In the genomic region with DNA sequence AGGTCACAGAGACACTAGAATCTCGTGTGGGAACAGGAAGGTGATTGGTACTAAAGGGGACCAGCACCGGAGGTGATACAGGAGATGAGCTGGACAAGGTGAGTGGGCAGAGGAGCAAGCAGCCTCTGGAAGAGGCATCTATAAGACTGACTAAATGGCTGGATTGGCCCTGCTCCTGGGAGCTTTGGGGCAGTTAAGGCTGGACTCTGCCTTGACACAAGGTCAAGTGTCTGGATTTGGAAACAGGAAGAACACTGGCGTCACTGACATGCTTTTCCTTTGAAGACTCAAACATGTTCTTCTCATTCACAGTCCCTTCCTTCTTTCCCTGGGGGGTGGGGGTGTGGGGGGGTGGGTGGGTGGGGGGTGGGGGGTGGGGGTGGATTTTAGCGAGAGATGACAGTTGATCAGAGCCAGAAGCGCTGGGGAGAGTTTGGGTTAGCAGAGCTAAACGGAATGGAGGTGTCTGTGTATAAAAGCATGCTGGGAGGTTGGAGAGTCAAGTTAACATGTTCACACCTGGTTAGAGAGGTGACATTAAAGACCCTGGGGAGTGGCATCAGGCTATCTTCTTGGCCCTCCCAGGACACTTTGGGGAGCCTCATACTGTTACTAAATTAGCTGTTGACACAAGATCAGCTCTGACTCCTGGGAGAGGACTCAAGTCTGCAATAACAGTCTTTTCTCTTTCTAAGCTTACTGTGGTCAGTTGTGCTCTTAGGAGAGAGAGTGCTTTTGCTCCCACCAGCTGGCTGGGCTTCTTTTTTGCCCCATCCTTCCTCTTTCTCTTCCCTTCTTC, we compare ENCODE assay signal across 11 mouse cellular contexts. TPM values are rescaled to one million over a fixed set of nuclear protein-coding genes. Genes with fewer than 3 reads are reported as not detected.
DNase-seq lines count a peak whose midpoint lies in the region; ATAC-seq lines count a peak whose summit lies in the region.
"Had no signal": no experiment of that assay in that cellular context is flagged by ENCODE, and none has a peak within 500 bp of the region (broad histone marks: within the 10 kb centered on the region; RNA-seq: fewer than 3 reads in every experiment).

No protein-coding gene starts in this region.

- no peak for ATAC-seq in heart, embryonic 15.5 days (replicated peaks; ENCODE audit: insufficient number of reproducible peaks, insufficient read depth, low FRiP score, low read depth)
- ATAC-seq in liver, embryonic 16.5 days (ENCODE audit: low read depth): no peak
- ATAC-seq: CD4-positive, CD25-positive, alpha-beta regulatory T cell, adult 4 months had no signal

- peak overlapping the region; percentile 67 for H3K4me3 ChIP-seq in heart, embryonic 15.5 days
- H3K4me3 ChIP-seq in liver, embryonic 16.5 days (ENCODE audit: low read depth, low read length): peak overlapping the region; percentile 63

- peak overlapping the region; percentile 98 for H3K27ac ChIP-seq in heart, embryonic 15.5 days
- H3K27ac ChIP-seq in liver, embryonic 16.5 days (ENCODE audit: low read length): peak overlapping the region; percentile 15; the same call in 1 of the 2 replicates

- WGBS in heart, embryonic 15.5 days: 39% methylated on average over 6 of the region's 6 CpGs
- 21% methylated on average over 6 of the region's 6 CpGs for WGBS in liver, embryonic 16.5 days (ENCODE audit: insufficient replicate concordance)

- H3K4me1 ChIP-seq in heart, embryonic 15.5 days (replicated peaks): peaks cover 16% of the 10 kb centered on the region
- peaks cover 6% of the 10 kb centered on the region for H3K4me1 ChIP-seq in liver, embryonic 16.5 days (ENCODE audit: control insufficient read depth, low read depth, low read length)

- H3K9me3 ChIP-seq in heart, embryonic 15.5 days (replicated peaks): no peaks in the 10 kb centered on the region
- no peaks in the 10 kb centered on the region for H3K9me3 ChIP-seq in liver, embryonic 16.5 days (replicated peaks; ENCODE audit: control insufficient read depth, low read length)

- H3K27me3 ChIP-seq in heart, embryonic 15.5 days: no peaks in the 10 kb centered on the region
- no peaks in the 10 kb centered on the region for H3K27me3 ChIP-seq in liver, embryonic 16.5 days (ENCODE audit: control insufficient read depth, insufficient read depth, low read depth, low read length)

- peak overlapping the region; percentile 87 for H3K9ac ChIP-seq in heart, embryonic 15.5 days
- no peak overlapping the region for H3K9ac ChIP-seq in liver, embryonic 16.5 days (ENCODE audit: low read depth, low read length)

- peak overlapping the region; percentile 73 for H3K4me2 ChIP-seq in heart, embryonic 15.5 days
- peak overlapping the region; percentile 52 for H3K4me2 ChIP-seq in liver, embryonic 16.5 days (ENCODE audit: low read depth, low read length)

- no peaks in the 10 kb centered on the region for H3K36me3 ChIP-seq in heart, embryonic 15.5 days
- H3K36me3 ChIP-seq in liver, embryonic 16.5 days (ENCODE audit: control insufficient read depth, insufficient read depth): no peaks in the 10 kb centered on the region

- peak; percentile 90 for DNase-seq in heart, adult 11 months
- DNase-seq in heart, postnatal 4 days: no peak
- peak; percentile 25 to 39 for DNase-seq in adrenal gland, postnatal 36 days
- no peak for DNase-seq in urinary bladder, postnatal 25 days (ENCODE audit: low spot score)
- no peak for DNase-seq in cerebellum, postnatal 36 days
- no peak for DNase-seq in right cerebral cortex, postnatal 36 days (ENCODE audit: low spot score in 2 of 2)
- DNase-seq: left cerebral cortex, postnatal 4 days had no signal

RNA-seq across cellular contexts. Expression of a gene that starts 1.9 kb away (rescaled TPM):
- 10 to 100 TPM; 51.9 to 62.0 TPM for total RNA-seq in heart, postnatal 4 days (2021)
- total RNA-seq in adrenal gland, postnatal 36 days (2021): 100 to 1,000 TPM; 117 to 162 TPM
- polyA plus RNA-seq in heart, embryonic 15.5 days (2015; fragmentation: Nextera tagmentation; extraction: Ambion mirVana): 103 and 106 TPM in 2 replicates
- polyA plus RNA-seq in liver, embryonic 16.5 days (2015; fragmentation: Nextera tagmentation; extraction: Ambion mirVana): 179 and 180 TPM in 2 replicates

RNA-seq across cellular contexts. Expression of a gene that starts 7.3 kb away (rescaled TPM):
- 1 to 10 TPM; 1.0 to 1.5 TPM for total RNA-seq in heart, postnatal 4 days (2021)
- total RNA-seq in adrenal gland, postnatal 36 days (2021): 100 to 1,000 TPM; 102 to 117 TPM
- polyA plus RNA-seq in heart, embryonic 15.5 days (2015; fragmentation: Nextera tagmentation; extraction: Ambion mirVana): 1.9 and 4.6 TPM in 2 replicates
- 26.5 and 40.3 TPM in 2 replicates for polyA plus RNA-seq in liver, embryonic 16.5 days (2015; fragmentation: Nextera tagmentation; extraction: Ambion mirVana)
- polyA plus RNA-seq: neural tube, embryonic 11.5 days had no signal

Comparison
In these comparisons a context has a peak if more than half of its experiments do, and no peak if none do; other contexts are left out.
1. DNase-seq: peak in heart, adult 11 months (single experiment) and adrenal gland, postnatal 36 days (2 of 2); none in heart, postnatal 4 days (single experiment), urinary bladder, postnatal 25 days (single experiment), cerebellum, postnatal 36 days (0 of 2) and right cerebral cortex, postnatal 36 days (0 of 2).
2. RNA of a gene that starts 7.3 kb away (total RNA-seq): 102 to 117 TPM in adrenal gland, postnatal 36 days; 1.0 to 1.5 TPM in heart, postnatal 4 days; every median in the first group is over 10 times any median in the second.